Mouse (Mus musculus) neural tube, embryonic 10.5 days (tissue): ENCODE results near the gene Cdk6.
"Not testable (repeated sequence)": the region's sequence is repeated elsewhere in the genome, so short reads cannot be mapped to it uniquely, and the experiment has no call there.

ENCODE experiments used
- DNase-seq: peaks from one replicate; pipeline ENCODE4 v3.0.0-alpha.2; 2017; ENCODE audit warnings: low spot score; ENCODE audit errors: extremely low spot score

Gene Cdk6

DNA sequence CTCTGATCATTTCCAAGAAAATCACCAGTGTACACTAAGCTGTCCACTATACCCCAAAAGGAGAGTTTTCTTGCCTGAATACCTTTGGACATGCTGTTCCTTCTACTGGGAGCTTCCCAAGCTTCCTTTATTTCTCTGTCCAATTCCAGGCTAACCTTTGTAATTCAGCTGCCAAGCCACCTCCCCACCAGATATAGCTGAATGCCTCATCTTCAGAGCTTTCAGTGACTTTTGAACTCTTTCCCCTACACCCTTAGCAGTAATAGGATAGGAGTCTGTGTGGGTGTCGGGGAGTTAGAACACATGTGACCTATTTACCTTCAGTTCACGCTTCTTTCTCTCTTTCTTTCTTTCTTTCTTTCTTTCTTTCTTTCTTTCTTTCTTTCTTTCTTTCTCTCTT lies 34.9 kb downstream of the Cdk6 start:
- DNase-seq, result no peak

GRCm38 (mm10) chr5:3379252-3379651 lies 38.0 kb downstream of the Cdk6 start:
- DNase-seq, result no peak

GRCm38 (mm10) chr5:3380692-3381233 lies 39.5 kb downstream of the Cdk6 start:
- no peak for DNase-seq

- no peak for DNase-seq
Observed at GRCm38 (mm10) chr5:3381795-3382194, 40.5 kb downstream of the Cdk6 start.

DNA sequence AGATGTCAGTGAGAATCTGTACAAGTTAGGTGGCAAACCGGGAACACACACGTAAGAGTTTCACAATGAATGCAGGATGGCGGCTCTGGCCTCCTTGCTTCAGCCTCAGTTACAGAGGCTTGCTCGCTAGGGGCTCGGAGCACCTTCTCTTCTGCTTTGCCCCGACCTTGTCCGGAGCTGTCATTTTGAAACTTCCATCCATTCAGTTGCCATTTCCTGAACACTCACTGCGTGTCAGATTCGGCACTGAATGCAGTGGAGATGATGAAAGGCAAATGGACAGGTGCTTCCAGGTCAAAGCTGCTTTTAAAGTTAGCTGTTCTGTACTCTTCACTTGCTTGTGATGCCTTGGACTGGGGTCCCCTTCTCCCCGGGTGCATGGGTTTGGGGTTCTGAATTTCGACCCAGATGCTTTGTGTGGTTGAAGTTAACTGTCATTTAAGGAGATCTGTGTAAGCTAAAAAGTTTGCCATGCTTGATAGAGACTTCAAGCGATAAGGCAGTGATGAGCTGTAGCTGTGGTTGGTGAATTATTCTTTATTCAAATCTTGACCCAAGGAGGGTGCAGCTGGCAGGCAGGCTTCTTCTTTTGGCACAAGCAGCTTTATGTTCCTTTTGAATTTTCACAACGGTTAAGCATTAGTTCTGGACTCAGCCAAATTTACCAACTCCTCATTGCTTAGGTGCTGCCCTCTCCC lies 41.2 kb downstream of the Cdk6 start:
- no peak for DNase-seq

DNA sequence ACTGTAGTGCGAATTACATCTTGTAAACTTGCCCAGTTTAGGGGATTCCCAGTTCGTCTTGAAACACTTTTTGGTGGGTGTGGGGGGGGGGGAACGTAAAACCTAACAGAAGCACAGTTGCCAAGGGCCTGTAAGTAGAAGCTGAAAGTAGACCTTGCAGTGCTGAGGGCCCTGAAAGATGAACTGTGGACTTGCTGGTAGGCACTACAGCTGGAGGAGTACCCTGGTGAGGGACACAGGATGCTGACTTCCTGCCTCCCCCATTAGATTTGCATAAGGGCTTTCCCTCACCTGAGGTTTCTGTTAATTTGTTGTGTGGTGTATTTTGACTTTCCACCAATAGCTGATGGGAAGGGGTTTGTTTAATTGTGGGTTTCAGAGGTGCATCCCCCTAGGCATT lies 42.3 kb downstream of the Cdk6 start:
- DNase-seq, result no peak

DNA sequence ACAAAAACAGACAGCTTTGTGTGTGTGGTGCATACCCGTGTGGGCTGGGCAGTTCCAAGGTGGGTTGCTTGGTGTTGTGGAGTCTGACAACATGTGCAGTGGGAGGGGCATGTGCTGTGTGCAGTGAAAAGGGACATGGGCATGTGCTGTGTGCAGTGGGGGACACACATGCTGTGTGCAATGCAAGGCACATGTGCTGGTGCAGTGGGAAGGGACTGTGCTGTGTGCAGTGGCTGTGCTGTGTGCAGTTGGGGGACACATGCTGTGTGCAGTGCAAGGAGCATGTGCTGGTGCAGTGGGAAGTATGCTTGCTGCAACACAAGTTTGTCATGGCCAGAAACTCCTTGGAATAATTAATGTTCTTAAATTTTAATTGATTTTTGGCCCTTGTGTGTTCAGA lies 43.8 kb downstream of the Cdk6 start:
- no peak for DNase-seq

DNA sequence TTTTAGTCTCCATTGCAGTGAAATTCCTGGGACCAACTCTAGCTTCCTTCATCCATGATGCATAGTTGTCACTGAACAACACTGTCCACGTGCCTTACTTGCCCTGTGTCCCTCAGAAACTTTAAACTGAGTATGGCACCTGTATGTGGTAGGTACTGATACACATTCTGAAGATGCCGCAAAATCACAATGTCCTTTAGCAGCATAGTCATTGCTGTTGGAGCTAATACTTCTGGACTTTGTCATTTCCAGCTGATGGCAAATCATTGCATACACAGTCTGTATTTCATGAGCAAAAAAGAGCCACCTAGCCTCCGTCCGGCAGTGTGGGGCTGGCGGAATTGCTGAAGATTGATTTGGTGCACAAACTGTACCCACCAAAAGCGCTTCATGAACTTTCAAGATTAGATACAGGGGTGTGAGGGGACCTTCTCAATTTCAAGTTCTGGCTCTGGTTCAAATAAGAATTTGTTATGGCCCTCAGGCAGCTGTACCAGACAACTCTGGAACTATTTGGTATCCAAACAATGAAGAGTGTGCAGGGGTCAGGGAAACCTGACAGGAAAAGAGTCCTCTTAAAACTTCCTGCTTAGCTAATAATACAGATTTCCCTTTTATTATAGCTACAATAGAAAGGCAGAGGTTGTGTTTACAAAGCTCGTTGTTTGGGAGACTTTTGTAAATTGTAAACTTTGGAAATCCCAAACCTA lies 44.9 kb downstream of the Cdk6 start:
- DNase-seq, result no peak

- DNase-seq, result no peak
Observed at GRCm38 (mm10) chr5:3386731-3387087, 45.4 kb downstream of the Cdk6 start.

GRCm38 (mm10) chr5:3387138-3387537 lies 45.9 kb downstream of the Cdk6 start:
- DNase-seq, result no peak

GRCm38 (mm10) chr5:3392856-3393255 lies 51.6 kb downstream of the Cdk6 start:
- DNase-seq, result no peak

DNA sequence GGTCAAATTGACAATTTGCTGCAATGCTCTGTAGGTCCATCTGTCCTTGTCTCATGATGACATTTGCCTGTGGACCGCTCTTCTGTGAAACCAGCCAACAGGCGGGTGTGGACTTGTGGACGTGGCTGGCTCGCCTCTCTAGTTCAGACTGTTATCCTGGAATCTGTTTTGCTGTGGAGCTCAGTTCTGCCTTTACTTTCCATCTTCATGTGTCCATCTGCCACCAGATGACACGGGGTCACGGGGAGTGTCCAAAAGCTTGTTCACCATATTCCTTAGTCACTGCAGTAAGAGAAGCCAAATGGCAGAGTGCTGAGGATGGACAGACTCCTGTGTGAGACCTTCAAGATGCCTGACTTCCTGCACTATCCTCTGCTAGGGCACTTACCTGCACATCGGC lies 52.9 kb downstream of the Cdk6 start:
- no peak for DNase-seq

GRCm38 (mm10) chr5:3395020-3395419 lies 53.7 kb downstream of the Cdk6 start:
- no peak for DNase-seq

DNA sequence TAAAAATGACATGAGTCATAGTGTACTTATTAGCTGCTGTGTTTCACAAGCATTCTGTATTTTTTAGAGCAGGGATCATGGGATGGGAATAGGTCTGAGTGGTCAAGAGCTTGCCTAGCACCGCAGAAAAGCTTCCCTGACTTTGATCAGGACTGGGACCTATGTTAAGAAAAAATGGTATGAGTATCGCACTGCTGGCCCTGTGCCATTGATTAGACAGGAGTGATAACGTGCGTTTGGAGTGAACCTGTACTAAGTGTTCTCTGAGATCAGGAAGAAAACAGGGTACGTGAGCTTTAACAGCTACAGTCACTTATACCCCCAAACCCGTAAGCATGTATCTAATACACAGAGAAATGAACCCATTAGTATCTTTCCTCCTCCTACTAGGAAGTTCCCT lies 54.9 kb downstream of the Cdk6 start:
- no peak for DNase-seq

DNA sequence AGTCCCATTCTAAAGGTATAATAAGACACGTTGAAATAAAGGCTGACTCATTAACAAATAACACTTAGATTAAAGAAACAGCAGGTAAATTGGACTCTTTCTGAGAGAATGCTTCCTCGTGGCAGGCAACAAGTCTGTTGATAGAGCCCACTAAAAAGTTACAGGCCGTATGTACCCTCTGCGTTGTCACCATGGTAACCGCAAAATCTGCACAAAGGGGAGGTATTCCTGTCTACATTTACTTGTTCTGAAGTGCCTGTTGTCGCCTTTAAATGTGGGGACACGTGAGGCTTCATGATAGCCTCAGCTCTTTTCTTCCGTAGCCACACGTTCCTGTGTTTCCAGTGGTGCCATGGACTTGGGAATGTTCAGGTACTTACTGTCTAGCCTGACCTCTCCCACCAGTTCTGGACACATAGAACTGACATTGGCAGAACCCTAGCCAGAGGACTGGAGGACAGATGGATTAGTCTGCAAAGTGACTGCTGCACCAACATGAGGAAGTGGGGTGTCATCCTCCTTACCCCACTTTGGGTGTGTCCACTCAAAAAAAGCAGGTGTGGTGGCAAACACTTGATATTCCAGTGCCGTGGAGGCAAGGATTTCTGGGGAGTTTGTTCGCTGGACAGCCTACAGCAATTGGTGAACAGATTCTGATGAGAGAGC lies 55.8 kb downstream of the Cdk6 start:
- no peak for DNase-seq

DNA sequence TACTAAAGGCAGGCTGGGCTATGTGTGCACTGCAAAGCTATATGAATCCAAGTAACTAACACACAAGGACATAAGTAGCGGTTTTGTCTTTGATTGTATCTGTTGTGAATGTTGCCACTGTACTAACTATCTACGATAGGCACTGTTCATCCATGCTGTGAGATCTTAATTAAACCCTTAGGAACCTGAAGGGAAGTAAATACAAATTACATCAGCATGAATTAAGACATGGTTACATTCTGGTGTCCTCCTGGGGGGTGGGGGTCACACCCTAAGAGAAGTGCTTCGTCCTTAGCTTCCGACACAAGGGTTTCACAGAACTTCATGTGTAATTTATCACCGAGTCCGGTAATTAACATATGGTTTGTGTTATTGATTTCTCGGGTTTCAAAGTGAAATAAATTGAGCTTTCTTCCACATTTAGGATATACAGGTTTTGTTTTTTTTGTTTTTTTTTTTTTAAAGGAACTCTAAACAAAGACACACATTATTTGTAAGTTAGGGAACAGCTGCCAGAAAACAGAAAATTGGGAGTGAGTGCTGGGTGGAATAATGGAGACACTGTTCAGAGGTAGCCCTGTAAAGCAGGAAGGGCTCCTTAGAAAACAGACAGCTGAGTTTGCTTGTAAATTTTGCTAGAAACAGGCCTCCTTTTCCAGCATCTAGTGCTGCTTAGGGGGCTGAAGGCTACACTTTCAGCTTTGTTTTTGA lies 58.7 kb downstream of the Cdk6 start:
- no peak for DNase-seq

DNA sequence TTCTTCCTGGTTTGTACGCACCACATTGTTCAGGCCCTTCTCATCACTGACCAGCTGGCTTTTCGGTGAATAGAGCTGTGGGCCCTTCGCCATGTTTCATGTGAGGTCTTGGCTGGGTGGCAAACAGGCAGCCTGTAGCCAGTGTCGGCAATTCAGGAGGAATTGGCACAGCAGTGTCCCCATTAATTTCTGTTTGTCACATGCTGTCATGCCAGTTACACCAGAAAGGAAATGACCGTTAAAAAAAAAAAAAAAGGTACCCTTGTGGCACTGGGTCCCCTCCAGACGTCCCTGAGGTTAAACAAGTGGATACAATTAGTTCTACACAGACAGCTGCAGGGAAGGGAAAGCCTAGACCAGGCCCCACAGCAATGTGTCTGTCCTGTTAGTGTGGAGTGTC lies 63.8 kb downstream of the Cdk6 start:
- DNase-seq, result no peak

DNA sequence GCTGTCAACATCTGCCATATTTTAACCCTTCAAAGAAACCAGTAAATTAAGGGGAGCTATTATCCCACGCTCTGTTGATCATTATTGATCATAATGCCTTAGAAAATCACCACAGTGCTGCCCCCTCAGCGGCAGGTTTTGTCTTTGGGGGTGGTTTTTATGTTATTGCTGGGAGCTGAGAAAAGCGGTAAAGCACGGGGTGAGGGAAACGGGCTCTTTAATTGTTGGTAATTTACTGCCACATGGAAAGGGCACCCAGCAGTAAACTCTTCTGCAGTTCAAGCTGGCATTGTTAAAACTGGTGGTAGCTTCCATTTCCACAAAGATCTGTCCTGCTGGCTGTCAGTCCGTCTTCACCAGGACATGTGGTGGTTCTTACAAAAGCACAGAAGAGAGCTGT lies 64.2 kb downstream of the Cdk6 start:
- DNase-seq, result no peak

GRCm38 (mm10) chr5:3407926-3408325 lies 66.6 kb downstream of the Cdk6 start:
- DNase-seq, result no peak

DNA sequence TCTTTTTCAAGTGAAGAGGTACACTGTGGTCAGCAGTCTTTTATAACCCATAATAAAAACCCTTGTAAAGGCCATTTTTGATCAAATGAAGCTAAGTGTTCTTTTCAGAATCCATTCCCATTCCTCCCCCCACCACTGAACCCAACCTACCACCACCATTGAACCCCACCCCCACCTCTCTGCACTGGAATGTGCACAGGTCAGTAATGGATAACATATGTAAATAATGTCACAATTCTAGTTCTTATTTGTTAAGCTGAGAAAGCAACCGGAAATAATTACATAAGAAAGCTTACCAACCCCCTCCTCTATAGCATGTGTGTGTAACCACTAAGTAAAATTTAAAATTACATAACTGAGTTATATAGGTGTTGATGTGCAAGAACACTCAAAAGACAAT lies 76.9 kb downstream of the Cdk6 start:
- not testable (repeated sequence) for DNase-seq

DNA sequence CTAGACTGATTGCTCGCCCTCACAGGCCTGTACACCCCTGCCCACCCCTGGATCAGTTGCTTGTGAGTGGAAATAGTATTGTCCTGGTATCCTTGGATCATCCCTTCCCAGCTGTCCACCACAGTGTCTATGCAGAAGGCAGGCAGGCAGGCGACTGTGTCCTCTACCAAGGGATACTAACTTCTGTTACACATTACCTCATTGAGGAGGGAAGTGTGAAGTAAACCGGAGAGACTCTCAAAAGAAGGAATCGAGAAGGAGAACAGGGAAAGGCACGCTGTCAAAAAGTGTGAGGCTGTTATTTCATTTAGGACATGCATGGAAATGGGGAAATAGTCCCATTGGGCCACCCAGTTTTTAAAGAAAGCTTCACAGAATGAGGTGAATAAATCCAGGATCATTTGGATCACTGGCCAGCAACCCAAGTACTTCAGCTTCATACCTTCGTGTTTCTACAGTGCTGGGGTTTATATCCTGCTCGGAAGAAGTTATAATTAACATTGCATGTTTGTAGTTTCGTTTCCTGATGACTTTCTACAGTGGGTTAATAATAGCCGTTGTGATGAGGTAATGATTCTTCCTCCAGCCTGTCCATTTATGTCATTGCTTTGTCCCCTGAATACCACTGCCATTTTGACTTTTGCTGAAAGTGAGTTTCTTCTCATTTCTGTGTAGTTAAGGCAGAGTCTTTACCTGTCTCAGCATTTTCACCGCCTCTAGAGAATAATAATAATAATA lies 79.0 kb downstream of the Cdk6 start:
- DNase-seq, result no peak
